Mouse (Mus musculus): ENCODE measurements around the gene Rfc2. TPM values are rescaled to one million over a fixed set of nuclear protein-coding genes. Genes with fewer than 3 reads are reported as not detected.

The Rfc2 gene
- total and polyA plus RNA-seq, 3 experiments: 222 to 283 (median 237) TPM

GRCm38 (mm10) chr5:134552110-134552972 lies 28.8 kb upstream of the Rfc2 start, which contains the start of gene Clip2 (continued):
- TF ChIP-seq ETS1 (conservative IDR thresholded peaks at IDR 0.05; ENCODE audit: low read depth, low read length) (0 out of 2 replicates have a peak, but pooled peaks have one; percentile 19), NRF1 (IDR thresholded peaks at IDR 0.05; ENCODE audit: low read depth, low read length) (0 out of 2 replicates have a peak, but pooled peaks have one; percentile 20), MEF2A (IDR thresholded peaks at IDR 0.05; ENCODE audit: borderline replicate concordance, low read depth, low read length) (peak; percentile 7; the same call in 1 of the 2 replicates), CHD1 (IDR thresholded peaks at IDR 0.05; ENCODE audit: low read depth, low read length) (0 out of 2 replicates have a peak, but pooled peaks have one; percentile 61), CTCF (conservative IDR thresholded peaks at IDR 0.05 in 1 of 2, IDR thresholded peaks at IDR 0.05 in 1 of 2; ENCODE audit: low read depth in 2 of 2, low read length in 2 of 2) (0 out of 4 replicates have a peak, but pooled peaks of 1 of the 2 experiments have one; percentile 27), E2F4 (IDR thresholded peaks at IDR 0.05; ENCODE audit: insufficient replicate concordance, low read depth, low read length) (no peak), CHD2 (IDR thresholded peaks at IDR 0.05; ENCODE audit: low read length) (no peak), USF2 (conservative IDR thresholded peaks at IDR 0.05; ENCODE audit: low read depth, low read length) (no peak), ZC3H11A (IDR thresholded peaks at IDR 0.05; ENCODE audit: low read depth, low read length) (no peak), IRF4 (IDR thresholded peaks at IDR 0.05; ENCODE audit: low read depth, low read length) (0 out of 2 replicates have a peak, but pooled peaks have one; percentile 8), ZNF384 (IDR thresholded peaks at IDR 0.05; ENCODE audit: low read depth, low read length) (no peak), TBP (conservative IDR thresholded peaks at IDR 0.05; ENCODE audit: low read depth, low read length) (no peak), USF1 (IDR thresholded peaks at IDR 0.05; ENCODE audit: low read depth, low read length) (no peak)

- Histone ChIP-seq H3K36me3 (replicated peaks in 1 of 2; ENCODE audit: control insufficient read depth in 1 of 2, insufficient read depth in 1 of 2, low read length in 1 of 2) (peaks cover 0 to 2% of the 10 kb centered on the region in 2 experiments), H3K4me2 (ENCODE audit: insufficient read depth, low read depth, poor library complexity, severe bottlenecking) (no peak overlapping the region), H3K79me2 (replicated peaks; ENCODE audit: control insufficient read depth, extremely low read depth, insufficient read depth, poor library complexity, severe bottlenecking) (no peaks in the 10 kb centered on the region), H3K27me3 (replicated peaks) (no peaks in the 10 kb centered on the region), H3K9ac (ENCODE audit: insufficient read depth, low read depth) (no peak overlapping the region), H3K4me1 (ENCODE audit: control insufficient read depth in 1 of 2, insufficient read depth in 2 of 2) (peaks cover 6 to 38% of the 10 kb centered on the region in 2 experiments), H3K27ac (ENCODE audit: insufficient read depth, low read depth) (no peak overlapping the region), H3K9me3 (replicated peaks; ENCODE audit: low read length) (no peaks in the 10 kb centered on the region), H3K4me3 (replicated peaks in 1 of 3; ENCODE audit: low read depth in 2 of 3, low read length in 2 of 3, poor library complexity in 1 of 3) (no peak overlapping the region)
- dilution Hi-C loops (cut with MboI; ENCODE audit: extremely low pct_ligation_motif_present, extremely low pct_unique_long_range_greater_than_20kb, low sequenced_read_pairs): no loop called here
- in situ Hi-C loops (cut with MboI; ENCODE audit: low pct_ligation_motif_present, low pct_unique_long_range_greater_than_20kb, low sequenced_read_pairs): loop anchor here (5.0 kb wide), 1 partner anchor 47 kb away; no protein-coding TSS in a partner anchor
- TF ChIP-seq CHD2 (IDR thresholded peaks at IDR 0.05; ENCODE audit: low read length): no peak
- no peak for TF ChIP-seq MYC (IDR thresholded peaks at IDR 0.05; ENCODE audit: low read depth, low read length)
- no peak for TF ChIP-seq IRF4 (IDR thresholded peaks at IDR 0.05; ENCODE audit: low read depth, low read length)
- TF ChIP-seq MXI1 (IDR thresholded peaks at IDR 0.05; ENCODE audit: low read depth, low read length): no peak
- TF ChIP-seq GABPA (IDR thresholded peaks at IDR 0.05; ENCODE audit: insufficient replicate concordance, low read depth, low read length): no peak
- no peak for TF ChIP-seq USF1 (IDR thresholded peaks at IDR 0.05; ENCODE audit: low read depth, low read length)
- TF ChIP-seq SIN3A (IDR thresholded peaks at IDR 0.05; ENCODE audit: low read length): no peak
- TF ChIP-seq MEF2A (IDR thresholded peaks at IDR 0.05; ENCODE audit: borderline replicate concordance, low read depth, low read length): no peak
- no peak for TF ChIP-seq BHLHE40 (IDR thresholded peaks at IDR 0.05; ENCODE audit: low read depth, low read length)
- TF ChIP-seq RCOR1 (conservative IDR thresholded peaks at IDR 0.05; ENCODE audit: low read depth, low read length): no peak
- no peak for TF ChIP-seq PAX5 (IDR thresholded peaks at IDR 0.05; ENCODE audit: low read length)
- TF ChIP-seq MAZ (IDR thresholded peaks at IDR 0.05; ENCODE audit: low read depth, low read length): no peak
- no peak for TF ChIP-seq ELF1 (IDR thresholded peaks at IDR 0.05; ENCODE audit: low read depth, low read length)
- TF ChIP-seq ZKSCAN1 (IDR thresholded peaks at IDR 0.05; ENCODE audit: borderline replicate concordance, low read depth, low read length): no peak
- no peak for TF ChIP-seq ZC3H11A (IDR thresholded peaks at IDR 0.05; ENCODE audit: low read depth, low read length)
- TF ChIP-seq MAX (IDR thresholded peaks at IDR 0.05; ENCODE audit: low read length): no peak
- DNase-seq (ENCODE audit: extremely low read depth): no peak
Observed at GRCm38 (mm10) chr5:134553951-134554546, 27.1 kb upstream of the Rfc2 start.
